Mouse (Mus musculus): Measurements from ENCODE around the gene Gm10837. TPM values are rescaled to one million over a fixed set of nuclear protein-coding genes. Genes with fewer than 3 reads are reported as not detected.

Gm10837 gene
- polyA plus RNA-seq, 1 experiment from 2014 or later: 0.09 TPM

DNA sequence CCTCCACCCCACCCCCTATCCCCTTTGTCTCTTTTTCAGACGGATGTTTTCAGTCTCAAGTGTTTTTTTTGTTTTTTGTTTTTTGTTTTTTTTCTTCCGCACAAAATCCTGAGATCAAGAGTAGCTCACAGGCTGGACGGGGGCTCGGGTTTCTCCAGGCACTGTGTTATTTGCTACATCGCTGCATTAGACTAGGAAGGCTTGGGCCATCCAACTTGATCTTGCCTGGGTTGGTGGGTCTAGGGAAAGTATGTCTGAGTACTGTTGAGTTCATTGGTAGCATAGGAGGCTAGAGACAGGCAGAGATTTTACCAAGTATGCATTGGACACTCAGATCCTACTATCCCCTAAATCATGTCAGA is 7.4 kb upstream of the Gm10837 start:
- 0% methylated on average over 5 of the region's 5 CpGs for WGBS
- no peak overlapping the region for H3K9ac ChIP-seq
- no peak for ATAC-seq (ENCODE audit: extremely low read depth, insufficient number of reproducible peaks, low FRiP score, low TSS enrichment)
- H3K4me3 ChIP-seq: no peak overlapping the region
- H3K4me1 ChIP-seq: 0 out of 2 replicates have a peak, but pooled peaks cover 4% of the 10 kb centered on the region
- no peaks in the 10 kb centered on the region for H3K36me3 ChIP-seq
- H3K27me3 ChIP-seq (replicated peaks): peaks cover 96% of the 10 kb centered on the region
- H3K4me2 ChIP-seq: no peak overlapping the region
- no peak overlapping the region for H3K27ac ChIP-seq (replicated peaks)
- H3K9me3 ChIP-seq: no peaks in the 10 kb centered on the region

- H3K4me2 ChIP-seq: no peak overlapping the region
Measured at GRCm38 (mm10) chr14:122483556-122484421, 6.6 kb upstream of the Gm10837 start.

GRCm38 (mm10) chr14:122484458-122484843 is 5.9 kb upstream of the Gm10837 start:
- Histone ChIP-seq H3K36me3 (no peaks in the 10 kb centered on the region), H3K4me2 (no peak overlapping the region), H3K4me3 (no peak overlapping the region), H3K9me3 (no peaks in the 10 kb centered on the region), H3K27ac (replicated peaks) (no peak overlapping the region), H3K4me1 (no peaks in the 10 kb centered on the region), H3K27me3 (replicated peaks) (peaks cover 96% of the 10 kb centered on the region), H3K9ac (no peak overlapping the region)
- ATAC-seq (ENCODE audit: extremely low read depth, insufficient number of reproducible peaks, low FRiP score, low TSS enrichment): no peak
- WGBS: 4% methylated on average over 4 of the region's 4 CpGs

More at GRCm38 (mm10) chr14:122483556-122484421, 6.6 kb upstream of the Gm10837 start:
- H3K36me3 ChIP-seq: no peaks in the 10 kb centered on the region
- WGBS: 2% methylated on average over 18 of the region's 18 CpGs
- H3K4me3 ChIP-seq: no peak overlapping the region
- no peak overlapping the region for H3K27ac ChIP-seq (replicated peaks)
- H3K27me3 ChIP-seq (replicated peaks): peaks cover 94% of the 10 kb centered on the region
- H3K9me3 ChIP-seq: no peaks in the 10 kb centered on the region
- ATAC-seq (ENCODE audit: extremely low read depth, insufficient number of reproducible peaks, low FRiP score, low TSS enrichment): no peak
- H3K9ac ChIP-seq: no peak overlapping the region
- H3K4me1 ChIP-seq: 0 out of 2 replicates have a peak, but pooled peaks cover 3% of the 10 kb centered on the region

- H3K4me1 ChIP-seq: no peaks in the 10 kb centered on the region; the same call in 1 of the 2 replicates
- no peak overlapping the region for H3K9ac ChIP-seq
- H3K27ac ChIP-seq (replicated peaks): no peak overlapping the region
- H3K4me2 ChIP-seq: no peak overlapping the region
- no peaks in the 10 kb centered on the region for H3K36me3 ChIP-seq
- peaks cover 96% of the 10 kb centered on the region for H3K27me3 ChIP-seq (replicated peaks)
- H3K4me3 ChIP-seq: no peak overlapping the region
- ATAC-seq (ENCODE audit: extremely low read depth, insufficient number of reproducible peaks, low FRiP score, low TSS enrichment): no peak
- WGBS: under 1% methylated on average over 24 of the region's 24 CpGs
- no peaks in the 10 kb centered on the region for H3K9me3 ChIP-seq
Measured at GRCm38 (mm10) chr14:122484844-122485551, 5.4 kb upstream of the Gm10837 start.

GRCm38 (mm10) chr14:122485635-122486181 is 4.7 kb upstream of the Gm10837 start:
- H3K9me3 ChIP-seq: no peaks in the 10 kb centered on the region
- ATAC-seq (ENCODE audit: extremely low read depth, insufficient number of reproducible peaks, low FRiP score, low TSS enrichment): no peak
- H3K27me3 ChIP-seq (replicated peaks): peaks cover 96% of the 10 kb centered on the region
- peaks cover 7% of the 10 kb centered on the region for H3K4me1 ChIP-seq
- H3K36me3 ChIP-seq: no peaks in the 10 kb centered on the region
- no peak overlapping the region for H3K4me3 ChIP-seq
- H3K27ac ChIP-seq (replicated peaks): no peak overlapping the region
- H3K4me2 ChIP-seq: no peak overlapping the region
- 3% methylated on average over 12 of the region's 12 CpGs for WGBS
- no peak overlapping the region for H3K9ac ChIP-seq

GRCm38 (mm10) chr14:122486611-122487010 is 3.8 kb upstream of the Gm10837 start:
- H3K9ac ChIP-seq: no peak overlapping the region
- WGBS: 19% methylated on average over 1 of the region's 1 CpGs
- peaks cover 11% of the 10 kb centered on the region for H3K4me1 ChIP-seq
- H3K27ac ChIP-seq (replicated peaks): no peak overlapping the region
- ATAC-seq (ENCODE audit: extremely low read depth, insufficient number of reproducible peaks, low FRiP score, low TSS enrichment): no peak
- H3K4me3 ChIP-seq: no peak overlapping the region
- H3K9me3 ChIP-seq: no peaks in the 10 kb centered on the region
- H3K27me3 ChIP-seq (replicated peaks): peaks cover 96% of the 10 kb centered on the region
- H3K36me3 ChIP-seq: no peaks in the 10 kb centered on the region
- no peak overlapping the region for H3K4me2 ChIP-seq

DNA sequence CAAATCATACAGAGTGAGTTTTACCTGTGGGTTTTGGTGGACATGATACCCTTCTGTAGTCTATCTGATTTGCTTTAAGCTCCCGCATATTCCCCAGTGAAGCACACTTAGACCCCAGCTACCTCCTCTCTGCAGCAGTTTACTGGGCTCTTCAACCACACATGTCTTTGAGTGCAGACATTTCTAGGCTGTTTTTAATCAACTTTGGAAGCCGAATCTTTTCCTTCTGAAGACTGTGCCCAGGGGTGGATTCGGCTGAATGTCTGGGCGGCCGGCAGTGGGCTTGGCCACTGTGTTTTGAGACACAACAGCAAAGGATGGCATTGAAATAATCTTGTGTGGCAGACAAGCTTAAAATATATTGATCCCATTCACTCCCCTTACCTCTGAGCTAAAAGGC is 3.0 kb upstream of the Gm10837 start:
- WGBS: 6% methylated on average over 5 of the region's 5 CpGs
- no peaks in the 10 kb centered on the region for H3K36me3 ChIP-seq
- no peak overlapping the region for H3K4me3 ChIP-seq
- H3K27ac ChIP-seq (replicated peaks): no peak overlapping the region
- no peak overlapping the region for H3K4me2 ChIP-seq
- ATAC-seq (ENCODE audit: extremely low read depth, insufficient number of reproducible peaks, low FRiP score, low TSS enrichment): no peak
- no peaks in the 10 kb centered on the region for H3K9me3 ChIP-seq
- H3K27me3 ChIP-seq (replicated peaks): peaks cover 92% of the 10 kb centered on the region
- peaks cover 11% of the 10 kb centered on the region for H3K4me1 ChIP-seq
- H3K9ac ChIP-seq: no peak overlapping the region

DNA sequence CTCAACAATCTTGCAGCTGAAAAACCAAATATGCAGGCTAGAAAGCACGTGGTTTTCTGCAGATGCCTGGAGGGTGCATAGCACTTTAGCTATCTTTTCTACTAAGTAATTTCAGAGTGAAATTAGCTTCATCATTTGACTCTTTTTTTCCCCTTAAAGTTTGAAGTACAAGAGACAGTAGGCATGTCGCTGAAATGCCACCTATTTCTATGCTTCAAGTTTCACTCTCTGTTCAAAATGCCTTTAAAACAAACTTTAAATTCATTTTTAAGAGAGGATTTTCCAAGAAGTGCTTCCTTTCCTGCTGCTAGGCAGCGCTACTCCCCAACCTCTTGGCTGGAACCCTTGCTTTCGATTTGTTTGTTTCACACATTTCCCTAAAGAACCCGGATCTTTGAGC is 1.3 kb upstream of the Gm10837 start:
- no peak for ATAC-seq (ENCODE audit: extremely low read depth, insufficient number of reproducible peaks, low FRiP score, low TSS enrichment)
- no peak overlapping the region for H3K9ac ChIP-seq
- peaks cover 3% of the 10 kb centered on the region; the same call in 1 of the 2 replicates for H3K9me3 ChIP-seq
- H3K4me3 ChIP-seq: no peak overlapping the region
- H3K4me2 ChIP-seq: no peak overlapping the region
- no peak overlapping the region for H3K27ac ChIP-seq (replicated peaks)
- peaks cover 91% of the 10 kb centered on the region for H3K27me3 ChIP-seq (replicated peaks)
- WGBS: under 1% methylated on average over 5 of the region's 5 CpGs
- H3K4me1 ChIP-seq: peaks cover 11% of the 10 kb centered on the region
- no peaks in the 10 kb centered on the region for H3K36me3 ChIP-seq

GRCm38 (mm10) chr14:122489686-122490414 is 536 bp upstream of the Gm10837 start:
- Histone ChIP-seq H3K36me3 (no peaks in the 10 kb centered on the region), H3K9me3 (peaks cover 11% of the 10 kb centered on the region; the same call in 1 of the 2 replicates), H3K4me3 (peak overlapping the region; percentile 41; the same call in 1 of the 2 replicates), H3K4me1 (peaks cover 11% of the 10 kb centered on the region), H3K27ac (replicated peaks) (no peak overlapping the region), H3K9ac (no peak overlapping the region), H3K4me2 (0 out of 2 replicates have a peak overlapping the region, but pooled peaks have one; percentile 63), H3K27me3 (replicated peaks) (peaks cover 88% of the 10 kb centered on the region)
- ATAC-seq (ENCODE audit: extremely low read depth, insufficient number of reproducible peaks, low FRiP score, low TSS enrichment): no peak
- WGBS: 6% methylated on average over 12 of the region's 12 CpGs

GRCm38 (mm10) chr14:122491521-122491920 is 1.1 kb downstream of the Gm10837 start:
- Histone ChIP-seq H3K4me2 (no peak overlapping the region), H3K27me3 (replicated peaks) (peaks cover 85% of the 10 kb centered on the region), H3K4me1 (peaks cover 11% of the 10 kb centered on the region), H3K9ac (no peak overlapping the region), H3K36me3 (no peaks in the 10 kb centered on the region), H3K9me3 (peaks cover 12% of the 10 kb centered on the region; the same call in 1 of the 2 replicates), H3K4me3 (no peak overlapping the region), H3K27ac (replicated peaks) (no peak overlapping the region)
- 70% methylated on average over 6 of the region's 6 CpGs for WGBS
- ATAC-seq (ENCODE audit: extremely low read depth, insufficient number of reproducible peaks, low FRiP score, low TSS enrichment): no peak

- H3K27me3 ChIP-seq (replicated peaks): peaks cover 84% of the 10 kb centered on the region
- peaks cover 11% of the 10 kb centered on the region for H3K4me1 ChIP-seq
- no peaks in the 10 kb centered on the region for H3K36me3 ChIP-seq
- 59% methylated on average over 1 of the region's 1 CpGs for WGBS
- peaks cover 12% of the 10 kb centered on the region; the same call in 1 of the 2 replicates for H3K9me3 ChIP-seq
- H3K9ac ChIP-seq: no peak overlapping the region
- no peak overlapping the region for H3K4me3 ChIP-seq
- no peak for ATAC-seq (ENCODE audit: extremely low read depth, insufficient number of reproducible peaks, low FRiP score, low TSS enrichment)
- H3K27ac ChIP-seq (replicated peaks): no peak overlapping the region
- H3K4me2 ChIP-seq: no peak overlapping the region
Measured at GRCm38 (mm10) chr14:122492015-122492414, 1.6 kb downstream of the Gm10837 start.
